Mouse (Mus musculus): ENCODE measurements around the gene Zfp629.
A peak's percentile ranks its signal among the peaks of the same experiment; 100 is the strongest.

Gene Zfp629

GRCm38 (mm10) chr7:127614091-127614490 lies 1.5 kb downstream of the Zfp629 start:
- no peak for DNase-seq

DNA sequence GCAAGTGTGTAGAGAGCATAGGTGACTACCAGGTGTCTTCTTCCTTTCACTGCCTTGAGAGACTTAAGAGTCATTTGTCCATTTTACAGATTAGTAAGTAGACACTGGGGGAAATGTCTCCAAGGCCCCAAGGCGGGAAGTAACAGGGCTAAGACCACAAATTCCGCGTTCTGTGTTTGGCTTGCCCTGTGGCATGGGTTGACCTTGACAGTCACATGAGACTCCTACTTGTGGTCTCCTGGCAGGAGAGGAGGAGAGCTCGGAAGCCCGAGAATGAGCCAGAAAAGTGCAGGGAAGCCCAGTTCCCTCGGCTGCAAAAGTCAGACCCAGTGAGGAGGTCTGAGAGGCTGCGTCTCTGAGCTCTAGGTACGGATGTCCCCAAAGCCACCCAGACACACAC lies 2.1 kb downstream of the Zfp629 start:
- no peak for DNase-seq

GRCm38 (mm10) chr7:127611561-127611960 lies 4.0 kb downstream of the Zfp629 start:
- DNase-seq = no peak

GRCm38 (mm10) chr7:127611011-127611410 lies 4.6 kb downstream of the Zfp629 start:
- no peak for DNase-seq

DNA sequence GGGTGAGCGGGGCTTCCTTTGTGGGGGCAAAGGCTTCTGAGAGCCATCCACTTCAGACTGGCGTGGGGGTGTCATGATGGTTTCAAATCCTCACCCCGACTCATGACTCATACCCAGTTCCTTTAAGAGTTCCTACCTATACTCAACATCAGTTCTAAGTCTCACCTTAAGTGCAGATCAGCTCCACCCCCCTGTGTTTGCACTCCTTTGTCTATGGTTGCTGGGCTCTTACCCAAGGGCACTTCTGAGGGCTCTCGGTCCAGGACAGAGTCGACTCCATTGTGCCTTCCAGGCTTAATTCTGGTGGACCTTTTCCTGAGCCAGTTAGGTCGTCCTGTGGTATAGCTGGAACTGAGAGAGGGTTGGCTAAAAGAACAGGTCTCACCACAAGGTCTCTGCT lies 8.4 kb downstream of the Zfp629 start:
- no peak for DNase-seq

GRCm38 (mm10) chr7:127604256-127604655 lies 11.3 kb downstream of the Zfp629 start:
- no peak for DNase-seq

GRCm38 (mm10) chr7:127602903-127603302 lies 12.7 kb downstream of the Zfp629 start:
- no peak for DNase-seq

- DNase-seq = no peak
These were observed 13.9 kb downstream of the Zfp629 start for GRCm38 (mm10) chr7:127601735-127602134.

DNA sequence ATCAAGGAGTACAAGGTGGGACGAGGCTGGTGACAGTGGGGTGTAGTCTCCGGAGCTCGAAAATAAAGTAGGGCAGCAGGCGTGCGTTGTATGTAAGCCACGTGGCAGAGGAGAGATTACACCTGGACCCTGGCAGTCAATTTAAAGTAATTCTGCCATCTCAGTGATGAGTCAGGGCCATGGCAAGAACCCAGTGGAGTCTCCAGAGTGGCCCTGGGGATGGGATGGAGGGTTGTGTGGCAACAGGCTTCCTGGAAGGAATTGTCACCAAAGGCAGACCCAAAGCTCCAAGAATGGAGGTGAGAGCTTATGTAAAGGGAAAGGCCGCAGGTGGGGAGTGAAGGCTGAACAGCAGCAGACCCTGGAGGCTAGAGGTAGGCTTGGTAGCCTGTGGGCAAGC lies 15.0 kb downstream of the Zfp629 start:
- no peak for DNase-seq

DNA sequence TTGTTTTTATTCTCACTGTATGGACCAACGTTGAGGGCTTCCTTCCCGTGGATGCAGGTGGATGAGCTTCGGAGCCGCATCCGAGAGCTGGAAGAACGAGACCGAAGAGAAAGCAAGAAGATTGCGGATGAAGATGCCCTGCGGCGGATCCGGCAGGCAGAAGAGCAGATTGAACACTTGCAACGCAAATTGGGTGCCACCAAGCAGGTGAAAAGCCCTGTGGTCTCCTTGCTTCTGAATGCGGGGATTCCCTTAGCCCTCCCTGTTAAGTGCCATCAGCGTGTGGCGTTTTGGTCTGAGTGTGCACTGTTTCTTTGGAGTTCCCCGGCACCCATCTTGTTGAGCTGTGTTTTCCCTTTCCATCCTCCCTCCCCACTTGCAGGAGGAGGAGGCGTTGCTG lies 18.9 kb downstream of the Zfp629 start:
- no peak for DNase-seq

DNA sequence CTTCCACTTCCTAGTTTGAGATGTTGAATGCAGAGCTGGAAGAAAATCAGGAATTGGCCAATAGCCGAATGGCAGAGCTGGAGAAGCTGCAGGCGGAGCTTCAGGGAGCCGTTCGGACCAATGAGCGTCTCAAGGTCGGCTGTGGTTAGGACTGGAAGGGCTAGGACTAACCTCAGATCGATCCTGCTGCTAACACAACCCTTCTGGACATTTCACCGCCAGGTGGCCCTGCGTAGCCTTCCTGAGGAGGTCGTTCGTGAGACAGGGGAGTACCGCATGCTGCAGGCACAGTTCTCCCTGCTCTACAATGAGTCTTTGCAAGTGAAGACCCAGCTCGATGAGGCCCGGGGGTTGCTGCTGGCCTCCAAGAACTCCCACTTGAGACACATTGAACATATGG lies 23.0 kb downstream of the Zfp629 start:
- no peak for DNase-seq

- no peak for DNase-seq
These were observed 24.5 kb downstream of the Zfp629 start for GRCm38 (mm10) chr7:127591108-127591507.

GRCm38 (mm10) chr7:127589637-127590036 lies 26.0 kb downstream of the Zfp629 start:
- no peak for DNase-seq

DNA sequence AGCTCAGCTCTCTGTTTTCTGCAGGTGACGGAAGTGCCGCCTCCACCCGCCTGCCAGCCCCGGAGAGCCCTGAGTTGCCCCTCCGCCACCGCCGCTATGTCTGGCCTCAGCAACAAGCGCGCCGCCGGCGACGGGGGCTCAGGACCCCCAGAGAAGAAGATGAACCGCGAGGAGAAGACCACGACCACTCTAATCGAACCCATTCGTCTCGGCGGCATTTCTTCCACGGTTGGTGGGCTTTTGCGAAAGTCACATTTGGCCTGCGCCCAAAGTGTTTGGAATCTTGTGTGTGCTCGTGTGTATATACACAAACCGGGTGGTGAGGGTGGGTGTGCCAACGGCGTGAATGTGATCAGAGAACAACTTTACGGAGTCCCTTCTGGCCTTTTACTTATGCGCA lies 26.7 kb downstream of the Zfp629 start:
- DNase-seq = no peak

GRCm38 (mm10) chr7:127588011-127588871 lies 27.4 kb downstream of the Zfp629 start, which contains the start of the genes Ccdc189 and Rnf40:
TSS of gene Ccdc189 (minus strand) at chr7:127588595.
TSS of gene Rnf40 (plus strand) at chr7:127588767.
- DNase-seq = peak; percentile 97

DNA sequence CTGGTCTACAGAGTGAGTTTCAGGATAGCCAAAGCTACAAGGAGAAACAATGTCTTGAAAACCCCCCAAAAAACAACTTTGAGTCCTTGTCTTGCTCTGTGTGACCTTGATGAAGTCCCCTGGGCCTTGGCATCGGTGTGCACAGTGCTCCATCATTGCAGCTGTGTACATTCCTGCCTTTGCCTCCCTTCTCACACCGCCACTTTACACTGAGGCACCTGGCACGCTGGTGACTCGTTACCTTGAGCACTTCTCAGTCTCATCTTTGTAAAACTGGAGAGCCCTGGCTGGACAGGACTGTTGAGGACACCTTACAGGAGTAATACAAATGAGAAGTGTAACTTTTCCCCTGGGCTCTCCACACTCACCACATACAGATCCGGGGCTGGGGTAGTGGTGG lies 28.4 kb downstream of the Zfp629 start:
- no peak for DNase-seq

- DNase-seq = no peak
These were observed 29.4 kb downstream of the Zfp629 start for GRCm38 (mm10) chr7:127586149-127586548.

DNA sequence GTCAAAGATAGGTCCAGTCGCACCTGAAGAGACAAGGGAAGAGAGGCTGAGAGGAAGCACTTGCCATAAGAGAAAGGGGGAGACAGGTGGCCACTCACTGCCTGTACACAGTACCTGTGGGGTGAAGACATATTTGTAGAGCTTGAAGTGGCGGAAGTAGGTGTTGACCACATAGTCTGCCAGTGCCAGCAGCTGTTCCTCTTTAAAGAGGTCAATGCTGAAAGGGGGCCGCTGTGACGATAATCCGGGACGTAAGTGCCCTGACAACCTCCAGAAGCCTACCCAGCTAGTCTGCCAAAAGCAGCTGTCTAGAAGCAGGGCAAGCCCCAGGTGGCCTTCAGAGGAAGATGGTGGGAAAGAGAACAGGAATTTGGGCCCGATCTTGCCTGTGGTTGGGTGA lies 30.6 kb downstream of the Zfp629 start:
- no peak for DNase-seq

DNA sequence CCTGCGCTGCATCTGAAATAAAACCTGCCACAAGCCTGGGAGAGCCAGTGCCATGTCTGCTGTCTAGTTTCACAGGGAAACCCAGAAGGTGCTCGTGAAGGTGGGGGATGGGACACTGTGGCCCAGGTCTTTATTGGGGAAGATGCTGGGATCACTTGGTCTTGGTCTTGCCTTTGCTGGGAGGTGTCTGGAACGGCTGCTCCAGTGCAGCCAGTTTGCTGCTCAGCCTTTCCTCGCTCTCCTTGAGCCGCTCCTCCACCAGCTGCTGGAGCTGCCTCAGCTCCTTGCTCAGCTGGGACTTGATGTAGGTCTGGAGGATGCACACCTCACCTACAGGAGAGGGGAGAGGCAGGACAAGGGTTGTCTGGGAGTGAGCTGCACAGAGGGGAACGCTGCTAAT lies 32.3 kb downstream of the Zfp629 start:
- no peak for DNase-seq

DNA sequence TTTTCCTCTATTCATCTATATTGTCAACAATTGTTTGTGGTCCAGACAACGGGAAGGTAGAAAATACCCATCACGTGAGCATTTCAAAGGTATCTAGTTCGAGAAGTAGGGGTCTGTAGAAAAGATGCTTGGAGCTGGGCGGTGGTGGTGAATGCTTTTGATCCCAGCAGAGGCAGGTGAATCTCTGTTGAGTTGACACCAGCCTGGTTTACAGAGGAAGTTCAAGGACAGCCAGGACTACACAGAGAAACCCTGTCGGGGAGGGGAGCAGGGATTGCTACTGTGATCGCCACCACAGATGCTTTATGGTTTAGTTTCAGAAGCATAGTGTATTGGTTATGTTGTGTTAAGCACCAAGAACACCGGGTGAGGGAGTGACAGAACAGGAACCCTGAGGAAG lies 41.5 kb downstream of the Zfp629 start:
- no peak for DNase-seq

DNA sequence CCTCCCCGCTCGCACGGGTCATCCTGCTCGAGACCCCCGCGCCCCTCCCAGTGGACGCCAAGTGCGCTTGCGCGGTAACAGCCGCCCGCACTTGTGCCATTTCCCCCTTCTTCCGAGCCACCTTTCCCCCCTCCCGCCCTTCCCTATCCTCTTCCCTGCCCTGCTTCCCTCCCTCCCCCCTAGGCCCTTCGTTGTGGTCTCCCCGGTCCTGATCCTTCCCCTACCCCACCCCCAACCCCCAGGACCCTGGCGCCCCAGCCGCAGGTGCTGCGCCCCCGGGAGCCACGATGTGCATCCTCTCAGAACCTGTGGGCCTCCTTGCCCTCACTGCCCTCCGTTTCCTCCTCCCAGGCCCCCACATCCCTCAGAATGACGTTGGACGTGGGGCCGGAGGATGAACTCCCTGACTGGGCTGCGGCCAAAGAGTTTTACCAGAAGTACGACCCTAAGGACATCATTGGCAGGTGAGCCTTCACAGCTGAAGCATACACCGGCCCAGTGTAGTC lies 42.0 kb downstream of the Zfp629 start:
- DNase-seq = no peak

- peak; percentile 97 for DNase-seq
These were observed 42.6 kb downstream of the Zfp629 start, which contains the start of gene Phkg2 for GRCm38 (mm10) chr7:127572895-127573471. TSS of gene Phkg2 (plus strand) at chr7:127573340.

DNA sequence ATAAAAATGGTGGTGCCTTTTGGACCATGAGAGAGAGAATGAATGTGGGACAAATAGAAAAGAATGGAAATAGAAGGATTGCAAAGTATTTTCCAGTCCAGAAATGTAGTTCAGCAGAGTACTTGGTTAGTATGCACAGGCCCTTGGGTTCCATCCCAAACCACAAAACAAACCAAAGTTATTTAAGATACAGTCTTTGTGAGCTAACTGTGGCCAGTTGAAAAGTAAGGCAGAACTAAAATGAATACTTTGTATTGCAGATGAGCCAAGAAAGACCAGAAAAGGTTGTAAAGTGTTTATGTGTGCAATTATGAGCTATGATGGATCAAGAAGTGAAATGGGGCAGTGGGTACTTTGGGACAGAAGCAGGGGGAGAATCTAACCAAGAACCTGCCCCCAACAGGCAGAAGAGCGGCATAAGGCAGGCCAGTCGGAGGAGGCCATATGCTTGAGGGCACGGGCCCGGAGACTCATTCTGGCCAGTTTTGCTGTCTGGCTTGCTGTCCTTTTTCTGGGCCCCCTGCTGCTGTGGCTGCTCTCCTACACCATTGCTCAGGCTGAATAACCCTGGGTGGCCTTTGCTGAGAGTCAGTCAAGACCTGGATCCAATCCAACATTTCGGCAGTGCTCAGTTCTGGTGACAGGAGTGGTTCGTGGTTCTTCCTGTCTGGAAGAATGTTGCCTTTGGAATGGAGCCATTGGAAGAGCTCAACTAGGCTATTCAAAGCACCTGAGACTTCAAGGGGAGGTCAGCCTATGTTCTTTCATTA lies 51.0 kb downstream of the Zfp629 start:
- no peak for DNase-seq
